Mouse (Mus musculus): Measurements from ENCODE around the gene Gm38431.

Gene Gm38431

GRCm38 (mm10) chr9:21091707-21092320 is at the start of gene Gm38431, which contains the start of gene Raver1:
Gene Gm38431, minus strand, starts transcription at chr9:21091997.
Gene Raver1, minus strand, starts transcription at chr9:21092008.
- DNase-seq (ENCODE audit: low spot score in 2 of 2): peak; percentile 97 to 98

GRCm38 (mm10) chr9:21138386-21138785 is 46.6 kb upstream of the Gm38431 start:
- no peak for DNase-seq (ENCODE audit: low spot score in 2 of 2)

GRCm38 (mm10) chr9:21137229-21137628 is 45.4 kb upstream of the Gm38431 start:
- DNase-seq (ENCODE audit: low spot score in 2 of 2): peak; percentile 71 to 85

GRCm38 (mm10) chr9:21136401-21136800 is 44.6 kb upstream of the Gm38431 start:
- no peak for DNase-seq (ENCODE audit: low spot score in 2 of 2)

GRCm38 (mm10) chr9:21135941-21136381 is 44.2 kb upstream of the Gm38431 start:
- DNase-seq (ENCODE audit: low spot score in 2 of 2): no peak

GRCm38 (mm10) chr9:21135329-21135890 is 43.6 kb upstream of the Gm38431 start:
- no peak for DNase-seq (ENCODE audit: low spot score in 2 of 2)

GRCm38 (mm10) chr9:21134595-21135328 is 43.0 kb upstream of the Gm38431 start:
- no peak for DNase-seq (ENCODE audit: low spot score in 2 of 2)

- DNase-seq (ENCODE audit: low spot score in 2 of 2): no peak
Observed at GRCm38 (mm10) chr9:21133064-21133707, 41.4 kb upstream of the Gm38431 start.

- DNase-seq (ENCODE audit: low spot score in 2 of 2): no peak
Observed at GRCm38 (mm10) chr9:21132102-21132775, 40.4 kb upstream of the Gm38431 start.

GRCm38 (mm10) chr9:21131059-21131956 is 39.5 kb upstream of the Gm38431 start, which contains the start of gene Tyk2:
Gene Tyk2, minus strand, starts transcription at chr9:21131243.
- peak; percentile 82 to 88 for DNase-seq (ENCODE audit: low spot score in 2 of 2)

- peak in 1 of 2 experiments; percentile 37 for DNase-seq (ENCODE audit: low spot score in 2 of 2)
Observed at GRCm38 (mm10) chr9:21126259-21126627, 34.4 kb upstream of the Gm38431 start.

- no peak for DNase-seq (ENCODE audit: low spot score in 2 of 2)
Observed at GRCm38 (mm10) chr9:21125502-21126258, 33.9 kb upstream of the Gm38431 start.

- DNase-seq (ENCODE audit: low spot score in 2 of 2): no peak
Observed at GRCm38 (mm10) chr9:21124837-21125236, 33.0 kb upstream of the Gm38431 start.

- no peak for DNase-seq (ENCODE audit: low spot score in 2 of 2)
Observed at GRCm38 (mm10) chr9:21121483-21121882, 29.7 kb upstream of the Gm38431 start.

GRCm38 (mm10) chr9:21117073-21117472 is 25.3 kb upstream of the Gm38431 start:
- no peak for DNase-seq (ENCODE audit: low spot score in 2 of 2)

- no peak for DNase-seq (ENCODE audit: low spot score in 2 of 2)
Observed at GRCm38 (mm10) chr9:21115105-21115504, 23.3 kb upstream of the Gm38431 start.

GRCm38 (mm10) chr9:21114190-21114589 is 22.4 kb upstream of the Gm38431 start:
- no peak for DNase-seq (ENCODE audit: low spot score in 2 of 2)

GRCm38 (mm10) chr9:21113751-21114150 is 22.0 kb upstream of the Gm38431 start:
- DNase-seq (ENCODE audit: low spot score in 2 of 2): no peak

GRCm38 (mm10) chr9:21107607-21108237 is 15.9 kb upstream of the Gm38431 start:
- DNase-seq (ENCODE audit: low spot score in 2 of 2): no peak
